Mouse (Mus musculus): Measurements from ENCODE around the gene Tjp2.

DNA sequence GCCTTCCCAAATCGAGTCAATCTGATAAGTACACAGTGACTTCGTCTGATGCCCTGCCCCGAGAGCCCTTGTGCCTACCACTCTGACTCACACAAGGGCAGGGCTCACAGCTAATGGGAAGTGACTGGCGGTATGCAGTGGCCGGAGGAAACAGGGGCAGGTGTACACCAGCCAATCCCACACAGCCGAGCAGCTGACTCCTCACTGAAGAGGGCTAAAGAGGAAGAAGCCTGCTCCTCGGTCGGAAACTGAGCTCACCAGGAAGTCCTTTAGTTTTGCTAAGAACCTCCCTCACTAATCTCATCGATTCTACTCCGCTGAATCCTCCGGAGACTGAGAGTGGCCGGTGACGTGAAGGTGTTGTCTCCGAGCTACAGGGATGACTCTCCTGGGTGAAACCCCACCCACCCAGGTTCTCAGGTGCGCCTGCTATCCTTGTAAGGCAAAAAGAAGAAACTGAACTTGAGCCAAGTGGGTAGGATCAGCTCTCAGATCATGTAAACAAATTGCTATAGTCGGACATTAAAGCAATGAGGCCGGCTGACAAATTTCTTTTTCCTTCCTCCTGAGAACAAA is 58.2 kb downstream of the Tjp2 start:
- TF ChIP-seq POLR2A (IDR thresholded peaks at IDR 0.05; ENCODE audit: borderline replicate concordance, extremely low read depth, insufficient read depth, insufficient read length, poor library complexity, severe bottlenecking) (no peak), CTCF (IDR thresholded peaks at IDR 0.05; ENCODE audit: borderline replicate concordance, extremely low read depth, insufficient read depth, insufficient read length) (no peak)
